Mouse (Mus musculus) liver, embryonic 13.5 days (tissue): ENCODE measurements around the gene Lfng. TPM values are rescaled to one million over a fixed set of nuclear protein-coding genes. Genes with fewer than 3 reads are reported as not detected.

Source experiments
- ATAC-seq: fragments of 200-750 bp; cut with Nextera tagmentation; 2 replicates; pipeline ENCODE4 v1.8.0; 2017; ENCODE audit warnings: low read depth, mild to moderate bottlenecking, moderate number of reproducible peaks, moderate library complexity
- DNase-seq: peaks from one replicate; pipeline ENCODE4 v3.0.0; 2022
- H3K27ac ChIP-seq: fragments of 300-500 bp; sonication (generic); 2 replicates; pipeline ENCODE4 v1.5.1; 2015; ENCODE audit warnings: moderate library complexity, mild to moderate bottlenecking, inconsistent platforms
- H3K27me3 ChIP-seq: fragments of 300-500 bp; sonication (generic); 2 replicates; pipeline ENCODE4 v1.6.1; 2015; ENCODE audit warnings: mild to moderate bottlenecking, inconsistent platforms
- H3K36me3 ChIP-seq: fragments of 300-500 bp; sonication (generic); 2 replicates; pipeline ENCODE4 v1.6.1; 2015; ENCODE audit warnings: mild to moderate bottlenecking, inconsistent platforms
- H3K4me1 ChIP-seq: fragments of 300-500 bp; sonication (generic); replicated peaks from 2 replicates; pipeline ENCODE4 v1.6.1; 2015; ENCODE audit warnings: inconsistent platforms
- H3K4me2 ChIP-seq: fragments of 300-500 bp; sonication (generic); 2 replicates; pipeline ENCODE4 v1.6.1; 2015; ENCODE audit warnings: inconsistent platforms, mild to moderate bottlenecking, moderate library complexity
- H3K4me3 ChIP-seq: fragments of 300-500 bp; sonication (generic); replicated peaks from 2 replicates; pipeline ENCODE4 v1.5.1; 2015; ENCODE audit warnings: mild to moderate bottlenecking, inconsistent platforms
- H3K9ac ChIP-seq: fragments of 300-500 bp; sonication (generic); 2 replicates; pipeline ENCODE4 v1.6.1; 2015; ENCODE audit warnings: mild to moderate bottlenecking, inconsistent platforms
- H3K9me3 ChIP-seq: fragments of 300-500 bp; sonication (generic); replicated peaks from 2 replicates; pipeline ENCODE4 v1.6.1; 2016; ENCODE audit warnings: inconsistent platforms
- WGBS: fragments of 180-500 bp; shearing (Covaris S2); methylation state at CpG from one replicate; pipeline ENCODE4 v1.1.7; 2015; ENCODE audit not compliant: insufficient replicate concordance; 5-methylcytosine and 5-hydroxymethylcytosine counted together
- polyA plus RNA-seq: library from polyadenylated mRNA; unstranded; fragments of >200 nt; fragmentation: Nextera tagmentation; extraction: Ambion mirVana; gene quantifications from 2 replicates; pipeline ENCODE4 v1.2.1, GENCODE M21; 2015

Gene Lfng
- polyA plus RNA-seq, 1 experiment from 2014 or later: 8.0 TPM

GRCm38 (mm10) chr5:140608634-140609015 lies 1.5 kb downstream of the Lfng start:
- peak overlapping the region; percentile 81 for H3K27ac ChIP-seq
- H3K27me3 ChIP-seq: peaks cover 81% of the 10 kb centered on the region
- H3K9me3 ChIP-seq: no peaks in the 10 kb centered on the region
- peak overlapping the region; percentile 75 for H3K4me3 ChIP-seq
- ATAC-seq: no peak
- peaks cover 26% of the 10 kb centered on the region for H3K36me3 ChIP-seq
- 2% methylated on average over 16 of the region's 16 CpGs for WGBS
- peak overlapping the region; percentile 86 for H3K9ac ChIP-seq
- peaks cover 87% of the 10 kb centered on the region for H3K4me1 ChIP-seq
- peak overlapping the region; percentile 87 for H3K4me2 ChIP-seq
- DNase-seq: no peak

DNA sequence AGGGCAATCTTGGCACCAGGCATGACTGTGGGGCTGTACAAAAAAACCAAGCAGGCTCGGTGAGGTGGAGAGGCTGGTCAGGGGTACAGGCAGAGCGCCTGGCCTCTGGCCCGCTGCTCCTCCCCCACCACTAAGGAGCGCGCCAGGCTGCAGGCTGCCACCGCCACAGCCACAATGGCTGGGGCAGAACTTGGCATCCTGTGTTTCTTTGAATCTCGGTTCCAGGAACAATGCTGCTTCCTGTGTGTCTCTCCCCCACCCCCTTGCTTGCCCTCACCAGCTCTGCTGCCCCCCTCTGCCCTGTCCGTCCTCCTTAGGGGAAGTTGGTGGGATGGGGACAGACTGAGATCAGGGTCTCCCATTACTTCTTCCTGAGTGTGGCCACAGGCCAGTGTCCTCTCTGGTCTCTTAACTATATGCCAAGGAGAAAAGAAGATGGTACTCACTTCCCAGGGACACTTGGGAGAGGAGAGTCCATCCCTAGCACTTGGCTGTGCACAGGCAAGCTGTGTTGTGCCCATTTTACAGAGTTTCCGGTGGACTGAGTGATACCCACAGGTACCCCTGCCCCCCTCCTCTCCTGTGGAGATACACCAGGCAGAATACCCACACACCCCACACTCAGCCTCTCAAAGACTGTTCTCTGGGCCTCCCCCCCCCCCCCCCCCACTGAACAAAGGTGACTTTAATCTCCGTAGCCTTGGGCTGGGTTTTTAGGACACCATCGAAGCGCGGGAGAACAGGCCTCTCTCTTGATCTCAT lies 2.6 kb downstream of the Lfng start:
- WGBS: 21% methylated on average over 13 of the region's 13 CpGs
- Histone ChIP-seq H3K36me3 (peaks cover 37% of the 10 kb centered on the region), H3K9ac (peak overlapping the region; percentile 86), H3K4me2 (peak overlapping the region; percentile 87), H3K9me3 (no peaks in the 10 kb centered on the region), H3K4me1 (peaks cover 95% of the 10 kb centered on the region), H3K4me3 (peak overlapping the region; percentile 75), H3K27ac (peak overlapping the region; percentile 81), H3K27me3 (peaks cover 70% of the 10 kb centered on the region)
- ATAC-seq (no peak), DNase-seq (no peak)

GRCm38 (mm10) chr5:140610273-140611011 lies 3.3 kb downstream of the Lfng start:
- ATAC-seq: no peak
- peak overlapping the region; percentile 86 for H3K9ac ChIP-seq
- no peak for DNase-seq
- peaks cover 95% of the 10 kb centered on the region for H3K4me1 ChIP-seq
- H3K27ac ChIP-seq: peak overlapping the region; percentile 81
- WGBS: 13% methylated on average over 30 of the region's 30 CpGs
- H3K27me3 ChIP-seq: peaks cover 63% of the 10 kb centered on the region
- H3K4me3 ChIP-seq: peak overlapping the region; percentile 75
- peak overlapping the region; percentile 87 for H3K4me2 ChIP-seq
- H3K36me3 ChIP-seq: peaks cover 37% of the 10 kb centered on the region
- H3K9me3 ChIP-seq: no peaks in the 10 kb centered on the region

GRCm38 (mm10) chr5:140611021-140611583 lies 4.0 kb downstream of the Lfng start:
- no peak for ATAC-seq
- H3K4me3 ChIP-seq: peak overlapping the region; percentile 75
- H3K36me3 ChIP-seq: peaks cover 37% of the 10 kb centered on the region
- peak overlapping the region; percentile 81; the same call in 1 of the 2 replicates for H3K27ac ChIP-seq
- no peaks in the 10 kb centered on the region for H3K9me3 ChIP-seq
- peaks cover 56% of the 10 kb centered on the region for H3K27me3 ChIP-seq
- 45% methylated on average over 21 of the region's 21 CpGs for WGBS
- H3K4me2 ChIP-seq: peak overlapping the region; percentile 87
- DNase-seq: no peak
- H3K4me1 ChIP-seq: peaks cover 94% of the 10 kb centered on the region
- peak overlapping the region; percentile 86 for H3K9ac ChIP-seq

DNA sequence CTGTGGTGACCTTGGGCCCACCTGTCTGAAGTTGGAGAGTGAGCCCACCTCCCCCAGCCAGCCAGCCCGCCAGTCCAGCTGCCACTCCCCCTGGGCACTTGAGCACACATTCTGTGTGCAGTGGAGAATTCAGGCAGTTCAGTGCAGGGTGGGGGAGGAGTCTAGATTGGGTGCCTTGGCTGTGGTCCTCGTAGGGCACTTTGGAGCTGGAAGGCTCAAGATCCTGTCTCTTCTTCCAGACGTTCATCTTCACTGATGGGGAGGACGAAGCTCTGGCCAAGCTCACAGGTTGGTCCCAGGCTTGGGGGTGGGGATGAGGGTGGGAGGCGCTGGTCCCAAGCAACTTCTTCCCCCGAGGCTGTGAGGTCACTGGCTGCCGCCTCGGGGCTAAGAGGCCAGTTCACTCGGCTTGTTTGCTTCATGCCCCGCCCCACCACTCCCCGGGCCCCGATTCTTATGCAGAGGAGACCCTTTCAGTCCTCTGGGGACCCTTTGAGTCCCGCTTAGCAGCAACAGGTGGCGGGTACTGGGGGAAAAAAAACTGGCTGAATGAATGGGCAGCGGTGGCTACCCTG lies 4.6 kb downstream of the Lfng start:
- Histone ChIP-seq H3K27ac (no peak overlapping the region; the same call in 1 of the 2 replicates), H3K4me1 (peaks cover 94% of the 10 kb centered on the region), H3K27me3 (peaks cover 50% of the 10 kb centered on the region), H3K4me3 (peak overlapping the region; percentile 75; the same call in 1 of the 2 replicates), H3K9ac (peak overlapping the region; percentile 26), H3K4me2 (peak overlapping the region; percentile 87), H3K36me3 (peaks cover 37% of the 10 kb centered on the region), H3K9me3 (no peaks in the 10 kb centered on the region)
- no peak for DNase-seq
- 59% methylated on average over 15 of the region's 15 CpGs for WGBS
- no peak for ATAC-seq

DNA sequence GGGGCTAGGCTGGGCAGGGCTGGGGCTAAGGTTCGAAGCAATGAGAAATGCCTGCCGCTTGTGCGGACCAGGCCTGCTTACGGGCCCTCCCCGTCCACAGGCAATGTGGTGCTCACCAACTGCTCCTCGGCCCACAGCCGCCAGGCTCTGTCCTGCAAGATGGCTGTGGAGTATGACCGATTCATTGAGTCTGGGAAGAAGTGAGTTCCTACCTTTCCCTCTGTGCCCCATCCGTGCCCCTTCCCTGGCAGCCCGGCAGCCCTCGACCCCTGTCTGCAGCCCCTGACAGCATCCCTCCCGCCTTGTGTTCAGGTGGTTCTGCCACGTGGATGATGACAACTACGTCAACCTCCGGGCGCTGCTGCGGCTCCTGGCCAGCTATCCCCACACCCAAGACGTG lies 5.1 kb downstream of the Lfng start:
- H3K36me3 ChIP-seq: peaks cover 37% of the 10 kb centered on the region
- H3K4me1 ChIP-seq: peaks cover 94% of the 10 kb centered on the region
- DNase-seq: no peak
- 87% methylated on average over 18 of the region's 18 CpGs for WGBS
- no peak overlapping the region for H3K27ac ChIP-seq
- no peak overlapping the region for H3K4me2 ChIP-seq
- no peak overlapping the region for H3K9ac ChIP-seq
- peaks cover 45% of the 10 kb centered on the region for H3K27me3 ChIP-seq
- H3K4me3 ChIP-seq: no peak overlapping the region
- no peak for ATAC-seq
- no peaks in the 10 kb centered on the region for H3K9me3 ChIP-seq

- Histone ChIP-seq H3K4me2 (peak overlapping the region; percentile 53), H3K9ac (peak overlapping the region; percentile 52), H3K4me1 (peaks cover 87% of the 10 kb centered on the region), H3K36me3 (peaks cover 37% of the 10 kb centered on the region), H3K27ac (peak overlapping the region; percentile 87), H3K4me3 (0 out of 2 replicates have a peak overlapping the region, but pooled peaks have one; percentile 5), H3K27me3 (peaks cover 28% of the 10 kb centered on the region), H3K9me3 (no peaks in the 10 kb centered on the region)
- DNase-seq (no peak), ATAC-seq (no peak)
- WGBS: 77% methylated on average over 10 of the region's 10 CpGs
Observed at GRCm38 (mm10) chr5:140614141-140614540, 7.0 kb downstream of the Lfng start.

GRCm38 (mm10) chr5:140614837-140615236 lies 7.7 kb downstream of the Lfng start:
- Histone ChIP-seq H3K9me3 (no peaks in the 10 kb centered on the region), H3K4me3 (0 out of 2 replicates have a peak overlapping the region, but pooled peaks have one; percentile 5), H3K36me3 (peaks cover 37% of the 10 kb centered on the region), H3K27me3 (peaks cover 22% of the 10 kb centered on the region), H3K27ac (peak overlapping the region; percentile 87), H3K4me2 (peak overlapping the region; percentile 53), H3K4me1 (peaks cover 84% of the 10 kb centered on the region), H3K9ac (peak overlapping the region; percentile 52)
- ATAC-seq (peak; percentile 82), DNase-seq (peak; percentile 67)
- 33% methylated on average over 4 of the region's 4 CpGs for WGBS

- Histone ChIP-seq H3K4me3 (no peak overlapping the region), H3K4me2 (peak overlapping the region; percentile 53), H3K9me3 (no peaks in the 10 kb centered on the region), H3K4me1 (peaks cover 80% of the 10 kb centered on the region), H3K9ac (peak overlapping the region; percentile 45), H3K27ac (peak overlapping the region; percentile 87), H3K36me3 (peaks cover 37% of the 10 kb centered on the region), H3K27me3 (peaks cover 15% of the 10 kb centered on the region)
- DNase-seq (no peak), ATAC-seq (no peak)
- 60% methylated on average over 10 of the region's 10 CpGs for WGBS
Observed at GRCm38 (mm10) chr5:140615321-140616109, 8.4 kb downstream of the Lfng start.

- ATAC-seq (no peak), DNase-seq (no peak)
- peaks cover 74% of the 10 kb centered on the region for H3K4me1 ChIP-seq
- 65% methylated on average over 6 of the region's 6 CpGs for WGBS
- H3K9me3 ChIP-seq: no peaks in the 10 kb centered on the region
- peaks cover 9% of the 10 kb centered on the region for H3K27me3 ChIP-seq
- H3K4me3 ChIP-seq: no peak overlapping the region
- peak overlapping the region; percentile 53 for H3K27ac ChIP-seq
- H3K36me3 ChIP-seq: peaks cover 37% of the 10 kb centered on the region
- H3K9ac ChIP-seq: peak overlapping the region; percentile 45
- H3K4me2 ChIP-seq: no peak overlapping the region
Observed at GRCm38 (mm10) chr5:140616110-140616503, 9.0 kb downstream of the Lfng start.
